Mouse (Mus musculus): ENCODE results near the gene Hnrnpl.

The Hnrnpl gene

GRCm38 (mm10) chr7:28790066-28790806, 18.1 kb upstream of the Hnrnpl start:
- DNase-seq, result no peak

- DNase-seq, result no peak
Measured at GRCm38 (mm10) chr7:28791706-28792105, 16.6 kb upstream of the Hnrnpl start.

- DNase-seq, result no peak
Measured at GRCm38 (mm10) chr7:28792391-28793185, 15.8 kb upstream of the Hnrnpl start.

- peak; percentile 50 for DNase-seq
Measured at GRCm38 (mm10) chr7:28793834-28794233, 14.5 kb upstream of the Hnrnpl start.

- DNase-seq, result no peak
Measured at GRCm38 (mm10) chr7:28794496-28794895, 13.8 kb upstream of the Hnrnpl start.

- peak; percentile 23 for DNase-seq
Measured at GRCm38 (mm10) chr7:28795832-28796231, 12.5 kb upstream of the Hnrnpl start.

- peak; percentile 91 for DNase-seq
Measured at GRCm38 (mm10) chr7:28796562-28796975, 11.8 kb upstream of the Hnrnpl start.

- no peak for DNase-seq
Measured at GRCm38 (mm10) chr7:28799994-28800393, 8.3 kb upstream of the Hnrnpl start.

- DNase-seq, result no peak
Measured at GRCm38 (mm10) chr7:28801451-28801850, 6.9 kb upstream of the Hnrnpl start.

GRCm38 (mm10) chr7:28801901-28802670, 6.3 kb upstream of the Hnrnpl start:
- DNase-seq, result peak; percentile 72

GRCm38 (mm10) chr7:28802846-28803588, 5.3 kb upstream of the Hnrnpl start:
- peak; percentile 62 for DNase-seq

- no peak for DNase-seq
Measured at GRCm38 (mm10) chr7:28803756-28804155, 4.6 kb upstream of the Hnrnpl start.

GRCm38 (mm10) chr7:28806869-28807268, 1.5 kb upstream of the Hnrnpl start:
- DNase-seq, result no peak

- peak; percentile 44 for DNase-seq
Measured at GRCm38 (mm10) chr7:28807641-28808220, 610 bp upstream of the Hnrnpl start.

GRCm38 (mm10) chr7:28808957-28809393, 634 bp downstream of the Hnrnpl start:
- DNase-seq, result peak; percentile 98

GRCm38 (mm10) chr7:28809401-28810089, 1.2 kb downstream of the Hnrnpl start:
- peak; percentile 61 for DNase-seq

GRCm38 (mm10) chr7:28810107-28811066, 2.0 kb downstream of the Hnrnpl start:
- DNase-seq, result peak; percentile 97

GRCm38 (mm10) chr7:28811228-28811627, 2.9 kb downstream of the Hnrnpl start:
- peak; percentile 95 for DNase-seq

GRCm38 (mm10) chr7:28811640-28812275, 3.4 kb downstream of the Hnrnpl start:
- DNase-seq, result no peak

- DNase-seq, result no peak
Measured at GRCm38 (mm10) chr7:28812436-28812835, 4.1 kb downstream of the Hnrnpl start.
